Mouse (Mus musculus) layer of hippocampus, adult 11-12 months (tissue): ENCODE measurements around the gene 2310034C09Rik.
"Not testable (repeated sequence)": the region's sequence is repeated elsewhere in the genome, so short reads cannot be mapped to it uniquely, and the experiment has no call there.

Experiments
- DNase-seq: peaks from one replicate; pipeline ENCODE4 v3.0.0; 2022; ENCODE audit warnings: low spot score

The 2310034C09Rik gene

GRCm38 (mm10) chr16:88758547-88758946, at the start of gene 2310034C09Rik:
2310034C09Rik (plus strand) TSS chr16:88758847.
- DNase-seq, result not testable (repeated sequence)

- no peak for DNase-seq
Measured at GRCm38 (mm10) chr16:88710757-88711156, 47.9 kb upstream of the 2310034C09Rik start.

- DNase-seq, result no peak
Measured at GRCm38 (mm10) chr16:88711245-88711644, 47.4 kb upstream of the 2310034C09Rik start.

GRCm38 (mm10) chr16:88716549-88716948, 42.1 kb upstream of the 2310034C09Rik start:
- DNase-seq, result no peak

GRCm38 (mm10) chr16:88720031-88720430, 38.6 kb upstream of the 2310034C09Rik start:
- DNase-seq, result no peak

GRCm38 (mm10) chr16:88728812-88729275, 29.8 kb upstream of the 2310034C09Rik start, which contains the start of gene Krtap13-1:
Krtap13-1 (plus strand) TSS chr16:88728862.
- no peak for DNase-seq

GRCm38 (mm10) chr16:88735391-88735790, 23.3 kb upstream of the 2310034C09Rik start:
- no peak for DNase-seq

- DNase-seq, result no peak
Measured at GRCm38 (mm10) chr16:88744750-88745340, 13.8 kb upstream of the 2310034C09Rik start.

- DNase-seq, result peak; percentile 5
Measured at GRCm38 (mm10) chr16:88747943-88748342, 10.7 kb upstream of the 2310034C09Rik start.

GRCm38 (mm10) chr16:88751535-88751934, 7.1 kb upstream of the 2310034C09Rik start, which contains the start of gene Krtap13:
Krtap13 (minus strand) TSS chr16:88751635.
- DNase-seq, result not testable (repeated sequence)

- no peak for DNase-seq
Measured at GRCm38 (mm10) chr16:88774106-88774505, 15.5 kb downstream of the 2310034C09Rik start, which contains the start of gene 2310057N15Rik. 2310057N15Rik (minus strand) TSS chr16:88774206.

- no peak for DNase-seq
Measured at GRCm38 (mm10) chr16:88777596-88777995, 18.9 kb downstream of the 2310034C09Rik start, which contains the start of gene Gm5965. Gm5965 (plus strand) TSS chr16:88777896.

GRCm38 (mm10) chr16:88786786-88787185, 28.1 kb downstream of the 2310034C09Rik start:
- DNase-seq, result no peak
